15 mouse cellular contexts compared by ENCODE assay signal in genomic region chr10:70923936-70924335, GRCm38 (mm10).
"Had no signal": no experiment of that assay in that cellular context is flagged by ENCODE, and none has a peak within 500 bp of the region (broad histone marks: within the 10 kb centered on the region; RNA-seq: fewer than 3 reads in every experiment).

No protein-coding gene starts in this region.

- ATAC-seq: midbrain, embryonic 15.5 days had no signal

- H3K4me3 ChIP-seq: layer of hippocampus, adult 2 months; liver, embryonic 13.5 days; midbrain, embryonic 12.5 days; midbrain, embryonic 15.5 days; neural tube, embryonic 12.5 days; neural tube, embryonic 15.5 days; stomach, embryonic 15.5 days had no signal

- H3K27ac ChIP-seq: kidney, postnatal 0 days; layer of hippocampus, adult 2 months; liver, embryonic 13.5 days; macrophage; midbrain, embryonic 12.5 days; midbrain, embryonic 15.5 days; neural tube, embryonic 12.5 days; neural tube, embryonic 15.5 days; stomach, embryonic 15.5 days had no signal

- H3K9ac ChIP-seq: liver, embryonic 13.5 days; midbrain, embryonic 12.5 days; midbrain, embryonic 15.5 days; neural tube, embryonic 12.5 days; neural tube, embryonic 15.5 days; stomach, embryonic 15.5 days had no signal

- H3K4me2 ChIP-seq: liver, embryonic 13.5 days; midbrain, embryonic 12.5 days; midbrain, embryonic 15.5 days; neural tube, embryonic 12.5 days; neural tube, embryonic 15.5 days; stomach, embryonic 15.5 days had no signal

- H3K9me3 ChIP-seq: liver, embryonic 13.5 days; midbrain, embryonic 12.5 days; midbrain, embryonic 15.5 days; neural tube, embryonic 12.5 days; neural tube, embryonic 15.5 days; stomach, embryonic 15.5 days had no signal

- H3K36me3 ChIP-seq: liver, embryonic 13.5 days; midbrain, embryonic 12.5 days; midbrain, embryonic 15.5 days; neural tube, embryonic 12.5 days; neural tube, embryonic 15.5 days; stomach, embryonic 15.5 days had no signal

- H3K27me3 ChIP-seq: liver, embryonic 13.5 days; midbrain, embryonic 12.5 days; midbrain, embryonic 15.5 days; neural tube, embryonic 12.5 days; neural tube, embryonic 15.5 days; stomach, embryonic 15.5 days had no signal

- H3K4me1 ChIP-seq: liver, embryonic 13.5 days; midbrain, embryonic 12.5 days; midbrain, embryonic 15.5 days; neural tube, embryonic 12.5 days; neural tube, embryonic 15.5 days; stomach, embryonic 15.5 days had no signal

- DNase-seq: layer of hippocampus, adult 9-11 months; liver, embryonic 13.5 days; lung, adult 2 months; right cerebral cortex, adult 18-20 months; right cerebral cortex, postnatal 14 days; spleen, adult 18-20 months; thymus, postnatal 36 days had no signal
